Mouse (Mus musculus) fibroblast of lung, adult 2 months (primary cell): Measurements from ENCODE around the gene Prdm5.

Source experiments
- DNase-seq: peaks from one replicate; pipeline ENCODE4 v3.0.0-alpha.2; 2011; ENCODE audit warnings: low read depth

Gene Prdm5

GRCm38 (mm10) chr6:65831443-65831842 lies 52.7 kb downstream of the Prdm5 start:
- DNase-seq = no peak

DNA sequence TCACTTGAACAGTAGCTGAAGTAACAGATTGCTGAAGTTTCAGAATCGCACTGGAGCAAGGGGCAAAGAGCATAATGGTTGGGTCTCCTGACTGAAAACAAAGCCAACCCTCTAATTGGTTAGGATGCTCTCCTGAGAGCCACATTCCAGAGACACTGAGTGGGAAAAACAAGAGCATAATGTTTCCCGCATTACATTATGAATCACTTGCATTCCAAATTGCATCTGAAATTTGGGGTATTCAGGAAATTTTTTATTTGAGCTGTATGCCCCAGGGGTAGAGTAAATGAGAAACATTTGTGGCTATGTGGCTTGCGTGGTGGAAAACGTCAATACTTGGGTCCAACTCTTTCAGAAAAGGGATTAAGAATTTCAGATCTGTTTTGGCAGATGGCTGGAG lies 55.2 kb downstream of the Prdm5 start:
- DNase-seq = no peak

DNA sequence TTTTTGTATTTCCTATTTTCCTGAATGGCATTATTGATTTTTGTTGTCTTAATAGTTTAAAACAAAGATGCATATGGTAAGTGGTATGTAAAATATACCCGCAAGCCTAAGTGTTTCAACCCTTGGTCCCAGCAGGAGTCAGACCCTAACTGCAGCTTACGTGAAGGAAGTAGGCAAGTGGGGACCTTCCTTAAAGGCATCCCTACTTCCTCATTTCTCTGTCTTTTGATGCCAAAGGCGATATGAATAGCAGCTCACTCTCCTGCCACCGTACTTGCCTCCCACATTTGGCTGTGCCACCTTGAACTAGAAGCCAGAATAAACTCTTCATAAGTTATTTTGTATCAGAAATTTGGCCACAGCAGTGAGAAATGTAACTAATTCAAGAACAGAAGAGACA lies 63.8 kb downstream of the Prdm5 start:
- no peak for DNase-seq

DNA sequence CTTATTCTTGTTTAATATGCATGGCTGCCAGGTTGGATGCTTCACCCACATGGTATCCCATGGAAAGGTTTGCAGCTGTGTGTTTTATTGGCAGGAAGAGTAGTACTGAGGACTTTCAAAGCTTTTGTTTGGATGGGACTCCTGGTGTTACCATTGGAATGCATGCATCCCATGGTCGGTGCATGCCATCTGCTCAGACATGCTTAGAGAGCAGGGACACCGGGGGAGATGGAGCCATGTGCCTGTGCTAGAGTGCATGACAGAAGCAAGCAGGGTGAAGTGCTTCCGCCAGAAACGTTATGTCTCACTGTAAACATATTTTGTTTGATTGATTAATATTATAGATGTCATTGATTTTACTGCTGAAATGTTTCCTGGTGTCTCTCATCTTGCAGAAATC lies 70.3 kb downstream of the Prdm5 start:
- DNase-seq = no peak

DNA sequence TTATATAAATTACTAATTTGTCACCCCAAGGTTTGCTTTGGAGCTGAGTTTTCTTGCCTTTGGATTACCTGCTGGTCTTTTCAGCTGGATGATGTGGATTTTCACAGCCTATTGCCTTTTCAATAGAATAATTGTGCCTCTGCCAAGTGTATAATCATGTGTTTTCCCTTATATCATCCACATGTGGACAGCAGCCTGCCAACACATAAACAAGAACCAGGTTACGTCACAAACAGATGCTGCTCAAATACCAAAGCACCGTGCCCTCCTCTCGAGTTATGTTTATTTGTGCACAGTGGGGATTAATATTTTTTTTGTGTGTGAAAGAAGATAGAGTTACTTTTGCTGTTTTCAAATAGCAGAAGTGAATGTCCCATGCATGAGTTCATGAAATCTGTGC lies 70.9 kb downstream of the Prdm5 start:
- DNase-seq = no peak

DNA sequence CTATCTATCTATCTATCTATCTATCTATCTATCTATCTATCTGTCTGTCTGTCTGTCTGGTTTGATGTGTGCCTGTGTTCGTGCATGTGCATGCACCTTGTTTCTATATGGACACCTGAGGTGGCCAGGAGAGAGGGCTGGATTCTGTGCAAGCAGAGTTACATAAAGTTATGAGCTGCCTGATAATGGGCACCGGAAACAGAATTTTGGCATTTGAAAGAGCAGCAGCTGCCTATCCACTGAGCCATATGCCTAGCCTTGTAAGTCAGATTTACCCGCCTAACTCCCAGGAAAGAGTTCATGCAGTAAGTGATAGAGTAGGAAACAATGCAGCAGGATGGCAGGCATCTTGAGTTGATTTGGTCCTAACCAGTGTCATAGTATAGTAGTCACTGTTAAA lies 71.4 kb downstream of the Prdm5 start:
- no peak for DNase-seq

GRCm38 (mm10) chr6:65854020-65854419 lies 75.2 kb downstream of the Prdm5 start:
- no peak for DNase-seq

- no peak for DNase-seq
Observed at GRCm38 (mm10) chr6:65854585-65854984, 75.8 kb downstream of the Prdm5 start.

DNA sequence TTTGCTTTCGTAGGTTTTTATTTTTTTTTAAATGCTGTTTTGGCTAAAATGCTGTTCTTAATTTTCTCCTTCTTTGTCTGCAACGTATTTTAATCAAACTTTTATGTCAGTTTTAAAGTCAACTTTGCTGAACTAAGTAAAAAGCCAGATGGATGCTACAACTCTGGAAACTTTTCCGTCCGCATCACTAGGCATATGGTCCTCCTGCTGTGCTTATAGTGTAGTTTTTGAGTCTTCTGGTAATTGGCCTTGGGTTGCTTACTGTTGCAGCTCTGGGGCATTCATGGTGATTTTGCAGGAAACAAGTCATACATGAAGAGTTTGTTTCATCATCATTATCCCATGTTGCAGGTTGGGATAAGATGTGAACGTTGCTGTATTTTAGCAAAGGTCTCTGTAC lies 81.8 kb downstream of the Prdm5 start:
- DNase-seq = no peak

DNA sequence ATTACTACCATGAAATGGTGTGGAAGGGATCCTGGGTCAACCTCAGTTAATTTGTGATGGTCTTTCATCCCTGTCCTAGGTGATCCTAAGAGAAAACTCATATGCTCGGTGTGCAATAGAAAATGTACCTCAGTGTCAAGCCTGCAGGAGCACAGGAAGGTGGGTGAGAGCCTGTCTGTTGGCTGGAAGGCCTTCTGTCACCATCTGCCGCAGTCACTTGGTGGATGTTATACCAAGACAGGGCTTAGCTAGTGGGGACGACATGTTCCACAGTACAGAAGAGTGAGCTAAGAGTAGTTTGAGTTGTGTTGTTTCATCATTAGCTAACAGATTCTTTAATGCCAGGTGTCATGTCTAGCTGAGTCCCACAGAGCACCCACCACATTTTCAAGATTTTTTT lies 84.0 kb downstream of the Prdm5 start:
- DNase-seq = no peak

GRCm38 (mm10) chr6:65864233-65864632 lies 85.4 kb downstream of the Prdm5 start:
- DNase-seq = no peak

DNA sequence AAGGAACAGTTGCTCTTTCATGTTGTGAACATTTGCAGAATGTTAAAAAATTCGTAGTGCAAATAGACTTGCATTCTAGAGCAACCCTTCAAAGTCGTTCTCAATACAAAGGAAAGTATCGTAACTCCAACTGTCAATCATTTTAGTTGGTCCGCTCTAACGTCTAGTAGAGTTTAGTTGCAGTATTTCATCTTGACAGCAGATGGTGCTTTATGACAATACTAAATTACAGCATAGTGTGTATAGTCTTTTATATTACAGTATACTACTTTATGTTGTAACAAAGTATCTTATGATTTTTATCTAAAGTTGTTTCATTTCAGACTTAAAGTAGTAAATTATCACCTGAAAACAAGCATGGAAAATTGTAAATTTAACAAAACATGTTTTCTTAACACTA lies 86.1 kb downstream of the Prdm5 start:
- DNase-seq = no peak

DNA sequence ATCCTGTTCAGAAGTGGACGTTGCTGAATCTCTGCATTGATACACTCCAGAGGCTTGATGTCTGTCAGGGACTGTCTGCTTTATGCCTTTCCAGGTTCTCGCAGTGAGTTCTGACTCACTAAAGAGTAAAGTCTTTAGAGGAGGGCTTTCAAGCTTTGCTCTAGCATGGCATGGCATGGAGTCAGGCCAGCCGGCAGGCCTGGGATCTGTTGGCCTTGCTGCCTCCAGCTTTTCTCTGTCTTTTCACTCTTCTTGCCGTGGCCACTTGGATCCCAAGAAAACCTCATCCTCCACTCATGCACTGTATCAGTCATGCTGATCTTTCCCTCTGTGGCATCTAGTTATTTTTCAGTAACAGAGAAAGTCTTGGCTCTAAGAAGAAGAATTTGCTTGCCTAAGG lies 87.1 kb downstream of the Prdm5 start:
- no peak for DNase-seq

DNA sequence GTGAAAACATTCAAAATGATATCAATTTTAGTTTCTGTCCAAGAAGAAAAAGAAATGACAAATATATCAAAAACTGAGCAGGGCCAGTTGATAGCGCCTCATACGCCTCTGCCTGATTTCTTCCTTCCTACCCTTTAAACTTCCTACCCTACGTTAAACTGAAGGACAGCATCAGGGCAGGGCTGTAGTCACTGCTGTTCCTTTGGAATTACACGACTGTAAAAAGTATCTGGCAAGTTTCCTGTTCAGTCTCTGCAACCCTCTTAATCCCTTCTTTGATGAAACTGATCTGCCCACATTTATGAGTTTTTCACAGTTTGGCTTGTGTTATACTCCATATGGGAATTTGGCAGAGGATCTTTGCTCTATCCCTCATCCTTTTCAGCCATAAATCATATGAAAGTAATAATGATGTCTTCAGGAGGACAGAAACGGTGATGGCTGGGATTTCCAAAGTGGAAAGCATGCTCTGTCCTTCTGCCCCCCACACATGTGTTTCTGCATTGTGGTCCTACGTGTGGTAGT lies 93.0 kb downstream of the Prdm5 start:
- DNase-seq = no peak

GRCm38 (mm10) chr6:65878300-65878699 lies 99.5 kb downstream of the Prdm5 start:
- no peak for DNase-seq

DNA sequence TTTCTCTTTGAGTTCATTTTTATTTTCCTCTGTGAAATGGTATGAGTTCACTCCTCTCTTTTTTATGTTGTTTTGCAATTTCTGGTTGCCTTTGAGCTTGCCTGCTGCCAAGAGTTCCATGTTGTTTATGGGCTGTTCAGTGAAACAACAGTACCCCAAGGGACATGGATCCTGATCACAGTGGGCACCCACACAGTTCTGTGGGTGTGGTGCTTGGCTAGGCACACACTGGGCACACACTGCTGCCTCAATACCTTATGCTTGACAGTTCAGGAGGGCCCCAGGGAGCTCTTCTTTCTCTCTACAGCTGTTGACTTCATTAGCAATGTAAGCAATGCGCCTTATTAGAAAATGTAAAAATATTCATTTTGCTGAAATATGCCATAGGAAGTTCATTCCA lies 110.0 kb downstream of the Prdm5 start:
- DNase-seq = no peak

- DNase-seq = no peak
Observed at GRCm38 (mm10) chr6:65892045-65892660, 113.4 kb downstream of the Prdm5 start.

- no peak for DNase-seq
Observed at GRCm38 (mm10) chr6:65906657-65907182, 127.9 kb downstream of the Prdm5 start.

DNA sequence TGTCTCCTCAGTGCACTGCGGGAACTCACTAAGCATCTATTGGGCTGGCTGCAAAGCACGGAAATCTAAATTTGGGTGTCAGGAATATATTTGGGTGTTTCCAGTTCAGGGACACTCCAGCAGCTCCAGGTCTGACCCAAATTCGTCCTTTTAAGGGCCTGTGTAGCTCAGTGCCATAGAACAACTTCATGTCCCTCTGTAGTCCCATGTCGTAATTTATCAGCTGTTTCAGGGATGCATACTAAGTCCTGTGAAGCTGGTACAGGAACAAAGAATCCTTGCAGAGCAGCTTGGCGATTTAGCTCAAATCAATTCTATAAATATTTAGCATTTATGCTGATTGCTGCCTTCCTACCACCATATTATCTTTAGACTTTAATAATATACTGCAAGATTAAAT lies 136.6 kb downstream of the Prdm5 start:
- DNase-seq = no peak

DNA sequence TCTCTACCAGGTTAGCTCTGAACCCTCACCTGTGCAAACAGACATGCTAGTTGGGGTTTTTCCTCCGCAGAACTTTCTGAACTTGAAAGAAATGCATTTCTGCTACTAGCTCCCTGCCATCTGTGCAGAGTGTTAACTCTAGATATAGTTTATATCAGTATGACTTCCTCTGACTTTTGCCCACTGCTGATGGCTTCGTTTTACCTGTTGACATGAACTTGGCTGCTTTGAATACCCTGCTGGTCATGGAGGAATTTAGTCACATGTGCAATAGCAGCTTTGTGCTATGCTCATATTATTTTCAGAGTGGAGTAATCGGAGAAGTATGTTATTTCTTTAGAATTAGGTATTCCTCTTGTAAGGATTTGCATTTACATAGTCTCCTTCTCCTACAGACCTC lies 142.9 kb downstream of the Prdm5 start:
- peak; percentile 3 for DNase-seq

GRCm38 (mm10) chr6:65923501-65924084 lies 144.8 kb downstream of the Prdm5 start:
- DNase-seq = no peak

DNA sequence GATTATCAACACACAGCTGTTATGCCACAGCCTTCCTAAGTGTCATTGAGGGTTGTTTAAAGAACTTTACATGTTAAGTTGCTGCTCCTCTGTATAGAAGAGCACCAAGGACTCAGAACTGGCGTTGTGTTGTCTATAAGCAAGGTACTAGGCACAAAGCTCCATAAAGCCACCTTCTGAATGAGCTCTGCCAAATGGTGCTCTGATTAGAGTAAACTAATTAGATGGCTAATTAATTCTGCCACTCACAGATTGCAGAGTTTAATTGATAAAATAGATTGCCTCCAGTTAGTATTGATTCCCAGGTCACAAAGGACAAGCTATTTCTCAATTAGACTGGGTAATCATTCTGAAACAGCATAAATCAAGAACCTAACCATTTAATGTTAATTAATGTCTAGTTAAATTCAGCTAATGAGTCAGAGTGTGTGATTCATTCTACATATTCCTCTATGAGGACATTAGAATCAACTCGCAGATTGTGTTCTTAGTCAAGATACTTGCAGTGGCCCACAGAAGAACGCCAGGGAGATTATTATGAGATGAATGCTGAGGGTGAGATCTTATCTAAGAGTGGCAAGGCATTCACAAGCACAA lies 147.0 kb downstream of the Prdm5 start:
- no peak for DNase-seq

DNA sequence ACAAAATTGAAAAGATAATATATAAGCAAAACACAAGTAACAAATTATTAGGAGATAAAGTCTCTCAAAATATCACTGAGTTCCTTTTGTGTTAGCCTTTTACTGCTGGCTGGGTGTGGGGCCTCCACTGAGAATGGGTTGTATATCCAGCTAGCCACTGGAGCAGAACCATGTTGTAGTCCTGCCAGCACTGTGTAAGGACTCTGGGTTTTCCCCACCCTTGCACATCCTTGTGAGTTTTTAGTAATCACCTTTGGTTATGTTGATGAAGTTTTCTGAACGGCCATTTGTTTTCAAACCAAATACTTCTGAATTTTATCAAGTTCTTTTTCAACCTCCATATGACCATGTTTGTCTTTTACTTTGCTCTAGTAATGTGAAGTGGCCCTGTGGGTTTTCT lies 151.7 kb downstream of the Prdm5 start:
- DNase-seq = no peak

- no peak for DNase-seq
Observed at GRCm38 (mm10) chr6:65932776-65933175, 154.0 kb downstream of the Prdm5 start.
